ENCODE assay signal across 16 mouse cellular contexts in the genomic region with DNA sequence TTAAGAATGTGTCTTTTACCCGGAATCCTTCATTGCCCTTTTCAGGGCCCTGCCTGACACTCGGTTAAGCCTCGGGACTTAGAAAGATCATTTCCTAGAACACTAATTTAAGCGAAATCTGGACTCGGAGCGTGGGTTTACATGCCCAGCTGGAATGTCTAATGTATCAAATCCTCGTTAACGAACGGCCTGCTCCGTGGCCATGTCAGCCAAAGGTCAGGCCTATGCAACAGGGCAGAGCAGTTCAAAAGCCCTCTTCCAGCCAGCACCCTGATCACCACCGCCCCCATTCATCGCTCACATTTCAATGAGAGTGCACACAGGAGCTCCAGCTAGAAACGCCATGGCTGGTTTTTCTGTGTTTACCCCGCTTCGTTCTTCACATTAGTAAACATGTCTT. TPM values are rescaled to one million over a fixed set of nuclear protein-coding genes. Genes with fewer than 3 reads are reported as not detected.
DNase-seq lines count a peak whose midpoint lies in the region; ATAC-seq lines count a peak whose summit lies in the region.
"Had no signal": no experiment of that assay in that cellular context is flagged by ENCODE, and none has a peak within 500 bp of the region (broad histone marks: within the 10 kb centered on the region; RNA-seq: fewer than 3 reads in every experiment).

No protein-coding gene starts in this region.

- H3K9ac ChIP-seq in hindbrain, embryonic 14.5 days = peak overlapping the region; percentile 61
- peak overlapping the region; percentile 66; the same call in 1 of the 2 replicates for H3K9ac ChIP-seq in neural tube, embryonic 11.5 days (ENCODE audit: low read length)
- H3K9ac ChIP-seq: embryonic facial prominence, embryonic 13.5 days had no signal

- ATAC-seq in hindbrain, embryonic 14.5 days (ENCODE audit: low FRiP score) = no peak
- ATAC-seq in neural tube, embryonic 11.5 days (ENCODE audit: insufficient read depth, low FRiP score, low TSS enrichment) = no peak

- intact Hi-C loops in gastrocnemius, postnatal 36 days (cut with DNase I) = no loop called here

- H3K27ac ChIP-seq in hindbrain, embryonic 14.5 days = peak overlapping the region; percentile 76
- H3K27ac ChIP-seq in neural tube, embryonic 11.5 days (ENCODE audit: low read depth, low read length) = peak overlapping the region; percentile 34; the same call in 1 of the 2 replicates
- H3K27ac ChIP-seq: embryonic facial prominence, embryonic 13.5 days had no signal

- peak; percentile 76 for DNase-seq in cerebellum, adult 9-10 months
- peak; percentile 72 for DNase-seq in embryo, embryonic 11 days
- DNase-seq in hindbrain, embryonic 14.5 days (ENCODE audit: low spot score) = peak; percentile 62
- peak; percentile 60 for DNase-seq in neural tube, embryonic 11.5 days (ENCODE audit: low spot score)
- DNase-seq in layer of hippocampus, adult 18-20 months (ENCODE audit: low spot score in 2 of 2) = no peak
- DNase-seq in ovary, adult 18-20 months (ENCODE audit: low spot score) = no peak
- DNase-seq in gastrocnemius, postnatal 36 days = no peak
- DNase-seq in kidney, postnatal 25 days = no peak
- DNase-seq: adrenal gland, postnatal 10 days; gastrocnemius, postnatal 14 days; heart, postnatal 36 days had no signal

- H3K4me1 ChIP-seq in hindbrain, embryonic 14.5 days (replicated peaks; ENCODE audit: control insufficient read depth, insufficient read depth, low read length) = 0 out of 2 replicates have a peak, but pooled peaks cover 11% of the 10 kb centered on the region
- peaks cover 3% of the 10 kb centered on the region; the same call in 1 of the 2 replicates for H3K4me1 ChIP-seq in neural tube, embryonic 11.5 days (ENCODE audit: control insufficient read depth, insufficient read depth, low read length)
- H3K4me1 ChIP-seq: embryonic facial prominence, embryonic 13.5 days had no signal

- H3K36me3 ChIP-seq in hindbrain, embryonic 14.5 days (replicated peaks; ENCODE audit: control insufficient read depth, insufficient read depth) = no peaks in the 10 kb centered on the region
- no peaks in the 10 kb centered on the region for H3K36me3 ChIP-seq in neural tube, embryonic 11.5 days (ENCODE audit: control insufficient read depth, insufficient read depth, low read length)
- H3K36me3 ChIP-seq: embryonic facial prominence, embryonic 13.5 days had no signal

- H3K4me2 ChIP-seq in hindbrain, embryonic 14.5 days (replicated peaks) = peak overlapping the region; percentile 53
- H3K4me2 ChIP-seq in neural tube, embryonic 11.5 days (ENCODE audit: low read depth) = peak overlapping the region; percentile 35
- H3K4me2 ChIP-seq: embryonic facial prominence, embryonic 13.5 days had no signal

- WGBS in hindbrain, embryonic 14.5 days = 1% methylated on average over 15 of the region's 15 CpGs
- WGBS in neural tube, embryonic 11.5 days = under 1% methylated on average over 15 of the region's 15 CpGs

- peak overlapping the region; percentile 23 for H3K4me3 ChIP-seq in hindbrain, embryonic 14.5 days (replicated peaks; ENCODE audit: low read length)
- H3K4me3 ChIP-seq in neural tube, embryonic 11.5 days (ENCODE audit: low read depth, low read length) = peak overlapping the region; percentile 0; the same call in 1 of the 2 replicates
- H3K4me3 ChIP-seq: embryonic facial prominence, embryonic 13.5 days; myocyte had no signal

- no peaks in the 10 kb centered on the region for H3K9me3 ChIP-seq in hindbrain, embryonic 14.5 days (ENCODE audit: control insufficient read depth, low read length)
- H3K9me3 ChIP-seq in neural tube, embryonic 11.5 days (ENCODE audit: control insufficient read depth, low read length) = no peaks in the 10 kb centered on the region
- H3K9me3 ChIP-seq: embryonic facial prominence, embryonic 13.5 days had no signal

- peaks cover 63% of the 10 kb centered on the region for H3K27me3 ChIP-seq in hindbrain, embryonic 14.5 days (ENCODE audit: control insufficient read depth, insufficient read depth, low read length)
- peaks cover 64% of the 10 kb centered on the region for H3K27me3 ChIP-seq in neural tube, embryonic 11.5 days (ENCODE audit: control insufficient read depth, insufficient read depth, low read length)

RNA-seq across cellular contexts. Expression of gene Zic4, which starts 9.4 kb away (rescaled TPM):
- 47.8 and 54.9 TPM in 2 replicates for polyA plus RNA-seq in hindbrain, embryonic 14.5 days (2014; fragmentation: Nextera tagmentation; extraction: Ambion mirVana)
- polyA plus RNA-seq in neural tube, embryonic 11.5 days (2014; fragmentation: Nextera tagmentation; extraction: Ambion mirVana) = 52.2 and 58.1 TPM in 2 replicates
- total RNA-seq in layer of hippocampus, adult 18-20 months (2021) = 1 to 10 TPM; 1.4 to 4.1 TPM
- under 1 TPM in 1 of 2 experiments, not detected in 1; 0.43 TPM for total RNA-seq in gastrocnemius, postnatal 36 days (2021)
- total RNA-seq: adrenal gland, postnatal 10 days; ES-E14; heart, postnatal 36 days had no signal
- polyA plus RNA-seq: large intestine, adult 2 months; liver, embryonic 16.5 days had no signal

RNA-seq across cellular contexts. Expression of gene Zic1, which starts 12.8 kb away (rescaled TPM):
- polyA plus RNA-seq in hindbrain, embryonic 14.5 days (2014; fragmentation: Nextera tagmentation; extraction: Ambion mirVana) = 21.4 and 25.1 TPM in 2 replicates
- polyA plus RNA-seq in neural tube, embryonic 11.5 days (2014; fragmentation: Nextera tagmentation; extraction: Ambion mirVana) = 17.3 and 17.9 TPM in 2 replicates
- total RNA-seq in layer of hippocampus, adult 18-20 months (2021) = 10 to 100 TPM; 10.1 to 10.3 TPM
- 1 to 10 TPM; 1.3 to 2.8 TPM for total RNA-seq in gastrocnemius, postnatal 36 days (2021)
- polyA plus RNA-seq: large intestine, adult 2 months had no signal

Comparison
In these comparisons a context has a peak if more than half of its experiments do, and no peak if none do; other contexts are left out.
1. DNase-seq: peak in cerebellum, adult 9-10 months (single experiment), embryo, embryonic 11 days (single experiment), hindbrain, embryonic 14.5 days (single experiment) and neural tube, embryonic 11.5 days (single experiment); none in layer of hippocampus, adult 18-20 months (0 of 2), ovary, adult 18-20 months (single experiment), gastrocnemius, postnatal 36 days (0 of 2) and kidney, postnatal 25 days (0 of 2).